Mouse (Mus musculus): Measurements from ENCODE around the gene 4930404H24Rik.

GRCm38 (mm10) chr2:153475114-153476112 lies 17.2 kb upstream of the 4930404H24Rik start:
- TF ChIP-seq POLR2AphosphoS2 (IDR thresholded peaks at IDR 0.05; ENCODE audit: insufficient read length, low read depth) (no peak), MAX (IDR thresholded peaks at IDR 0.05; ENCODE audit: low read depth) (no peak), REST (IDR thresholded peaks at IDR 0.05; ENCODE audit: insufficient read depth, insufficient read length) (no peak), POLR2A (IDR thresholded peaks at IDR 0.05; ENCODE audit: insufficient read length, low read depth) (no peak), USF1 (IDR thresholded peaks at IDR 0.05; ENCODE audit: low read depth) (no peak), E2F4 (IDR thresholded peaks at IDR 0.05; ENCODE audit: insufficient read depth) (no peak), TCF3 (IDR thresholded peaks at IDR 0.05; ENCODE audit: insufficient read length, low read depth) (no peak), MYOD1 (IDR thresholded peaks at IDR 0.05; ENCODE audit: control insufficient read depth in 1 of 3, insufficient read length in 2 of 3, low read depth in 2 of 3) (no peak), SRF (IDR thresholded peaks at IDR 0.05; ENCODE audit: control insufficient read depth, insufficient read length, low read depth) (no peak), TCF12 (IDR thresholded peaks at IDR 0.05; ENCODE audit: insufficient read depth, poor library complexity, severe bottlenecking) (no peak), MYOG (IDR thresholded peaks at IDR 0.05; ENCODE audit: control insufficient read depth in 1 of 3, insufficient read depth in 1 of 3, insufficient read length in 2 of 3, low read depth in 2 of 3) (no peak)

All from myocyte (in vitro differentiated cells).